Mouse (Mus musculus): ENCODE measurements around the gene Ppp1r21.

The Ppp1r21 gene

GRCm38 (mm10) chr17:88603943-88604342, 74.0 kb downstream of the Ppp1r21 start:
- ATAC-seq (ENCODE audit: insufficient number of reproducible peaks, low FRiP score, low TSS enrichment), result no peak

DNA sequence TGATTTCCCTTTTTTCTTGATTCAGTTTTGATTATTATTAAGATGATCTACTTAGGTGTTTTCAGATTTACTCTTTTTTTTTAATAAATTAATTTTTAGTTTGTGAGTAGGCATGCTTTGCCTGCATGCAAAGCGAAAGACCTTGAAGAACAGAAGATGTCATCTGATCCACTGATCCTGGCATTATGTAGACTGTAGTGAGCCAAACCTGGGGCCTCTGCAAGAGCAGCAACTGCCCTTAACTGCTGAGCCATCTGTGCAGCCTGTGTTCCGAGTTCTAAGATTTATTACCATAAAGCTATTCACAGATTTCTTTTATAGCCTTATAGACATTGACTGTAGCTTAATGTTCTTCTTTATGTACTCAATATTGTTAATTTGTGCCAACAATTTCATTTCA, 76.1 kb downstream of the Ppp1r21 start:
- no peak for ATAC-seq (ENCODE audit: insufficient number of reproducible peaks, low FRiP score, low TSS enrichment)

DNA sequence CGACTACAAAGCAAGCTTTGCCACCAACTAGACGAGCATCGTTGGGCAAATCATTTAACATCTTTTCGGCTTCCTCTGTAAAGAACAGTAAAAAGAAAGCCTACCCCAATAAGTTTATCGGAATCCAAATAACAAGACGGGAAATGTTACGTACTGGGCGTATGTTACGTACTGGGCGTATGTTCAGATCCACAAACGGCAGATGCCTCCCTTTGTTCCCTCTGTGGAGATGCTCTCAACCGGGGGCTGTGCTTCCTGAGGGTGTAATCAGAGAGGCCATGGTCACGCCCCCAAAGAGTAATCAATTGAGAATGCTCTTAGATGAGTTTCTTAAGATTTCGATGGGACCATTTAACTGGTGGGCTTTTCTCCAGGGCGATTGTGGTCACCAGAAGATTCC, 79.4 kb downstream of the Ppp1r21 start:
- ATAC-seq (ENCODE audit: insufficient number of reproducible peaks, low FRiP score, low TSS enrichment), result no peak

DNA sequence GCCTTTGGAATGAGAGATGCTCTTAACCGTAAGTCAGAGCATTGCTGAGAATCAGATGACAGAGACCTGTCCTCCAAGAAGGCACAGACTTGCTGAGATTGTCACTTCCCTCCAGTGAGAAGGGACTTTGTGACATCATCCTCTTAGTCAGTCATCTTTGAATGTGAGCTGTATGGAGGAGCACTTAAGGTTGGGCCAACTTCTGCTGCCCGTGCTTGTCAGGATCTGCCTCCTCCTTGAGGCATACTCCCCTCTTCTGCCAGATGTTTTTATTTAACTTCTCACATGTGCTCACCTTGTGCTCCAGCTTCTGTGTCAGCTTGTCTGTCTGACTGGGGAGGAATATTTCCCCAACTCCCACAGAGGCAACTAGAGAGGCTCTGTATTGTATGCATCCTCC, 81.1 kb downstream of the Ppp1r21 start:
- ATAC-seq (ENCODE audit: insufficient number of reproducible peaks, low FRiP score, low TSS enrichment), result no peak

- ATAC-seq (ENCODE audit: insufficient number of reproducible peaks, low FRiP score, low TSS enrichment), result no peak
Measured at GRCm38 (mm10) chr17:88613172-88613571, 83.3 kb downstream of the Ppp1r21 start.

- ATAC-seq (ENCODE audit: insufficient number of reproducible peaks, low FRiP score, low TSS enrichment), result no peak
Measured at GRCm38 (mm10) chr17:88613721-88614120, 83.8 kb downstream of the Ppp1r21 start.

DNA sequence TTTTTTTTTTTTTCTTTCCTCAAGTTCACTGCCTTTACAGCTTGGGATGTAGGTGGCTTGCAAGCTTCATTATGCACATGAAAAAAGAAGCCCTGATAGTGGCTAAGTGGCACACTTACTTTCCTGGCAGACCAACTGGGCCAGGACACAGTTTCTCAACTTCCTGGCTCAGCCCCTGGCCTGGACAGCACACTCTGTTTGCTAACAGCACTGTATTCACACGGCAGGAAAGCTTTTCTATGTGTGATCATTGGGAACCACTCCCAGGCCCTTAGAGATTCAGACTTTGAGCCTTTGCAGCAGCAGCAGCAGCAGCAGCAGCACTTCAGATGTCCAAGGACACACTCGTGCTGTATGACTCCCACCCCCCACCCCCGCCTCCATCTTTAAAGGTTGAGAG, 84.3 kb downstream of the Ppp1r21 start:
- ATAC-seq (ENCODE audit: insufficient number of reproducible peaks, low FRiP score, low TSS enrichment), result no peak

- ATAC-seq (ENCODE audit: insufficient number of reproducible peaks, low FRiP score, low TSS enrichment), result no peak
Measured at GRCm38 (mm10) chr17:88614733-88615132, 84.8 kb downstream of the Ppp1r21 start.

DNA sequence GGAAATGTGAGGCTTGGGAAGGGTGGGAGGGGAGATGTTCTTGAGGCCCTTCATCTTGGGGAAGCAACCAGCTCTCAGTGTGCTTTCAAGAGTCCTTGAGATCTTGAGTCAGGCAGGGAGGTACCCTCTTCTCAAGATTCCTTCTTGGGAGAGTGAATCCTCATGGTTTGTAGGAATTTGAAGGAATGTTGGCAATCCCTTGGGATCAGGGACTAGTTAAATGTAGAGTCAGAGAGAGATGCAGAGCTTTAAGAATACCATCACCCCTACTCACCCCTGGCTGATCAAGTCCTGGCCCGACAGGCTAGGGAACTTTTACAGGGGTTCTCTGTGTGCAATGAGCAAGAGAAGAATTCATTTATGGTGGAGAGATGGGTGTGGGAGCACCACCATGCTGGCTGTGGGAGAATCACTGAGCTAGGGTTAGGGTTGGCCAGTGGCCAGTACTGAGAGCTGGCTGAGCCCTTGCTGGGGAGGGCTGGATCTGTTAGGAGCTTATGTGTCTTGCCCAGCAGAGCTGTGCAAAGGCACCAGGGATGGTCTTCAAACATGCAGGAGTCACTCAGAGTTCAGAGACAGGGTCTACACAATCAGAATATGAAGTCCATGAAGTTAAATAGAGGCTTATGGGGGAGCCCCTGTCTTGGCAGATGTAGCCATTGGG, 85.7 kb downstream of the Ppp1r21 start:
- ATAC-seq (ENCODE audit: insufficient number of reproducible peaks, low FRiP score, low TSS enrichment), result no peak

DNA sequence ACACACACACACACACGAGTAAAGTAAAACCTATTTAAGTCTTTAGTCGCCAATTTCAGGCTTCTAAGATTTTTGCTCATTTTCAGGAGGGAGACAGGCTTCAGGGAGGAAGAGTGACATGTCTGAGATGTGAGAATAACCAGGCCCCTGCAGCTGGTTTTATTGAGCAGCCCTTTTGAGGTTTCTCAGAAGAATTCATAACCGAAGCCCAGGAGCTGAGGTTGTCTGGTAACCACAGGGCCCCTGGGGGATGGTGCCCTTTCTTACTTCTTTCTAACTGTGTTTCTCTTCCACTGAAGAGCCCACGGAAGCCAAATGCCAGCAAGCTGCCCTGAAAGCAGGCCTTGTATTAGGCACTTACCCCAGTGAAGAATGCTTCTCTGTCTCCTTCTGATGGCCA, 91.0 kb downstream of the Ppp1r21 start:
- ATAC-seq (ENCODE audit: insufficient number of reproducible peaks, low FRiP score, low TSS enrichment), result no peak

- ATAC-seq (ENCODE audit: insufficient number of reproducible peaks, low FRiP score, low TSS enrichment), result no peak
Measured at GRCm38 (mm10) chr17:88621374-88621773, 91.5 kb downstream of the Ppp1r21 start.

- ATAC-seq (ENCODE audit: insufficient number of reproducible peaks, low FRiP score, low TSS enrichment), result no peak
Measured at GRCm38 (mm10) chr17:88622711-88623110, 92.8 kb downstream of the Ppp1r21 start.

- no peak for ATAC-seq (ENCODE audit: insufficient number of reproducible peaks, low FRiP score, low TSS enrichment)
Measured at GRCm38 (mm10) chr17:88624386-88624785, 94.5 kb downstream of the Ppp1r21 start.

GRCm38 (mm10) chr17:88625350-88625749, 95.4 kb downstream of the Ppp1r21 start:
- ATAC-seq (ENCODE audit: insufficient number of reproducible peaks, low FRiP score, low TSS enrichment), result no peak

DNA sequence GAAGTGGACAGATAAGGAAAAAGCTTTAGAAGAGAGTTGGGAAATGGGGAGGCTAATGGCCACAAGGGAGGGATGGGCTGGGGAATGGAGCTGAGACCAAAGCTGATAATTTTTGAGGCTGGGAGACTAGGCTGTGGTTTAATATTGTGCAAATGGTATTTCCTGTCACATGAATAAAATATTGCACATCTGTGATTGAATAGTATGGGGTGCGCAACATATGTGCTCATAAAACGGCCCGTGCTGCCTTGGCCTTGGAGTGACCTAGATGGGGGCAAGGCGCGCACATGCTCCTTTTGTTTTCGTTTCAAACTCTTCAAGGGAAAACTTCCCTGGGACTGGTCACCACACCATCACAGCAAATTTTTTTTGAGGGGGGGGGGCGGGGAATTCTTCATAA, 96.0 kb downstream of the Ppp1r21 start:
- no peak for ATAC-seq (ENCODE audit: insufficient number of reproducible peaks, low FRiP score, low TSS enrichment)

DNA sequence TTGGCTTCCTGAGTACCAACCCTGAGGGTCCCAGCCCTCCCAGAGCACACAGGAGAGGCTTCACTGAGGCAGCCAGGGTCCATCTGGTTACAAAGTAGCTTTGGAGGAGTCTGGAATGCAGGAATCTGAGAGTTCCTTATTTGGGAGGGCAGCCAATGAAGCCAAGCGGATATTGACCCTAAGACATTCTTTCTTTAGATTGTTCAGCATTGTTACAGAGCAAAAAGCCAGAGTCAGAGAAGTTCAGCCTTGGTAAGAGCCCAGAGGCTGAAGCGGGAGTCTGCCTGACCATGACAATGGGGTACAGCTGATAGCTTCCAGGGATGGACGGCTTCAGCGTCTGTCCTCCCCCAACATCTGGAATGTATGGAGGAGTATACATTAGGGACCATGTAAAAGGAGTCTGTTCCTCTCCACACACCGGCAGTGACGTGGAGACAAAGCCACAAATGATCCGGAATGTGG, 96.5 kb downstream of the Ppp1r21 start:
- no peak for ATAC-seq (ENCODE audit: insufficient number of reproducible peaks, low FRiP score, low TSS enrichment)

- no peak for ATAC-seq (ENCODE audit: insufficient number of reproducible peaks, low FRiP score, low TSS enrichment)
Measured at GRCm38 (mm10) chr17:88627150-88627549, 97.2 kb downstream of the Ppp1r21 start.

GRCm38 (mm10) chr17:88628676-88629380, 98.9 kb downstream of the Ppp1r21 start:
- no peak for ATAC-seq (ENCODE audit: insufficient number of reproducible peaks, low FRiP score, low TSS enrichment)

- no peak for ATAC-seq (ENCODE audit: insufficient number of reproducible peaks, low FRiP score, low TSS enrichment)
Measured at GRCm38 (mm10) chr17:88629381-88629759, 99.5 kb downstream of the Ppp1r21 start.

GRCm38 (mm10) chr17:88629931-88630553, 100.1 kb downstream of the Ppp1r21 start:
- 0 out of 2 replicates have a peak, but pooled peaks have one; percentile 15 for ATAC-seq (ENCODE audit: insufficient number of reproducible peaks, low FRiP score, low TSS enrichment)

GRCm38 (mm10) chr17:88630554-88630948, 100.6 kb downstream of the Ppp1r21 start:
- ATAC-seq (ENCODE audit: insufficient number of reproducible peaks, low FRiP score, low TSS enrichment), result no peak

GRCm38 (mm10) chr17:88632631-88633030, 102.7 kb downstream of the Ppp1r21 start:
- no peak for ATAC-seq (ENCODE audit: insufficient number of reproducible peaks, low FRiP score, low TSS enrichment)

Measured in cerebellum, adult (tissue).